Mouse (Mus musculus) ES-E14 (cell line): ENCODE data around the gene Trim45. TPM values are rescaled to one million over a fixed set of nuclear protein-coding genes. Genes with fewer than 3 reads are reported as not detected.
A peak's percentile ranks its signal among the peaks of the same experiment; 100 is the strongest.

Experiments used
- DNase-seq: peaks from one replicate; pipeline ENCODE4 v3.0.0-alpha.2; 2013; ENCODE audit warnings: low read depth, low spot score
- H3K27ac ChIP-seq: 2 replicates; pipeline ENCODE4 v1.5.1; 2012; ENCODE audit warnings: low read depth, mild to moderate bottlenecking, low read length, moderate library complexity, mixed read lengths; ENCODE audit not compliant: poor library complexity, insufficient read depth, severe bottlenecking
- H3K36me3 ChIP-seq: 2 replicates; pipeline ENCODE4 v1.6.1; 2012; ENCODE audit warnings: mild to moderate bottlenecking, low read length, moderate library complexity, mixed read lengths; ENCODE audit not compliant: control insufficient read depth, poor library complexity, insufficient read depth, severe bottlenecking
- H3K4me1 ChIP-seq, 2 experiments: fragments of 150-350 bp in 1 of 2; sonication (generic) in 1 of 2; 2 replicates each; pipeline ENCODE4 v1.6.1; 2012; ENCODE audit warnings: low read length in 2 of 2, mild to moderate bottlenecking in 1 of 2, mixed read lengths in 1 of 2; ENCODE audit not compliant: control insufficient read depth in 2 of 2, insufficient read depth in 2 of 2, poor library complexity in 1 of 2
- H3K4me3 ChIP-seq, 2 experiments: fragments of 150-350 bp in 1 of 2; sonication (generic) in 1 of 2; 2 replicates each; pipeline ENCODE4 v1.5.1; 2012; ENCODE audit warnings: low read length in 2 of 2, low read depth in 1 of 2, mild to moderate bottlenecking in 1 of 2, mixed read lengths in 1 of 2; ENCODE audit not compliant: insufficient read depth in 1 of 2, poor library complexity in 1 of 2, severe bottlenecking in 1 of 2
- H3K9ac ChIP-seq: 2 replicates; pipeline ENCODE4 v1.6.1; 2012; ENCODE audit warnings: low read depth, mild to moderate bottlenecking, low read length, mixed read lengths; ENCODE audit not compliant: poor library complexity, insufficient read depth, severe bottlenecking
- H3K9me3 ChIP-seq: fragments of 150-350 bp; sonication (generic); 2 replicates; pipeline ENCODE4 v1.6.1; 2012; ENCODE audit warnings: low read depth, mild to moderate bottlenecking, low read length; ENCODE audit not compliant: control insufficient read depth, insufficient read depth
- CHD2 ChIP-seq: IDR thresholded peaks from 2 replicates; pipeline ENCODE4 v1.6.1; 2014; ENCODE audit warnings: mild to moderate bottlenecking, low read depth, low read length, inconsistent platforms
- HCFC1 ChIP-seq: IDR thresholded peaks from 2 replicates; pipeline ENCODE4 v1.6.1; 2012; ENCODE audit warnings: low read length, inconsistent platforms, borderline replicate concordance; ENCODE audit not compliant: insufficient read depth
- MAFK ChIP-seq: IDR thresholded peaks from 2 replicates; pipeline ENCODE4 v1.6.1; 2014; ENCODE audit warnings: mild to moderate bottlenecking, low read depth, low read length, inconsistent platforms; ENCODE audit not compliant: insufficient read depth
- ZC3H11A ChIP-seq: IDR thresholded peaks from 2 replicates; pipeline ENCODE4 v1.6.1; 2012; ENCODE audit warnings: low read depth, mild to moderate bottlenecking, inconsistent platforms, low read length, borderline replicate concordance
- ZNF384 ChIP-seq: IDR thresholded peaks from 2 replicates; pipeline ENCODE4 v1.6.1; 2012; ENCODE audit warnings: low read depth, low read length, inconsistent platforms
- in situ Hi-C, 2 experiments: fragments of 600-800 bp; cut with MboI; formaldehyde crosslinking; loops; one replicate each; pipeline ENCODE4 v1.15.1; 2025; ENCODE audit warnings: low sequenced_read_pairs in 2 of 2, inconsistent platforms in 1 of 2; ENCODE audit not compliant: unreplicated experiment in 2 of 2
- total RNA-seq: library from RNA; depleted of rRNA; stranded (reverse); fragments of 300-350 nt; gene quantifications from 2 replicates; pipeline ENCODE4 v1.2.3, GENCODE M21; 2012

The Trim45 gene
- total RNA-seq, 1 experiment = 4.8 TPM

- TF ChIP-seq ZC3H11A (no peak), MAFK (no peak), ZNF384 (no peak), CHD2 (no peak), HCFC1 (no peak)
- in situ Hi-C loops = no loop called here
- DNase-seq = no peak
- H3K27ac ChIP-seq = no peak overlapping the region
- H3K9ac ChIP-seq = no peak overlapping the region
- no peaks in the 10 kb centered on the region for H3K9me3 ChIP-seq
- no peak overlapping the region for H3K4me3 ChIP-seq
- no peaks in the 10 kb centered on the region for H3K36me3 ChIP-seq
- peaks cover 0 to 4% of the 10 kb centered on the region in 2 experiments; a peak in 1 of 4 replicates for H3K4me1 ChIP-seq
Measured at GRCm38 (mm10) chr3:100920611-100921140, 1.3 kb upstream of the Trim45 start.

- Histone ChIP-seq H3K4me1 (peaks cover 0 to 4% of the 10 kb centered on the region in 2 experiments; a peak in 1 of 4 replicates), H3K4me3 (peak overlapping the region; percentile 63 to 90), H3K36me3 (no peaks in the 10 kb centered on the region), H3K27ac (no peak overlapping the region), H3K9me3 (no peaks in the 10 kb centered on the region), H3K9ac (peak overlapping the region; percentile 53; the same call in 1 of the 2 replicates)
- no peak for DNase-seq
- TF ChIP-seq ZNF384 = no peak
- TF ChIP-seq CHD2 = no peak
- TF ChIP-seq HCFC1 = no peak
- no peak for TF ChIP-seq MAFK
- TF ChIP-seq ZC3H11A = no peak
- in situ Hi-C loops = no loop called here
Measured at GRCm38 (mm10) chr3:100922506-100923375, 739 bp downstream of the Trim45 start.

GRCm38 (mm10) chr3:100924065-100924732, 2.2 kb downstream of the Trim45 start:
- no peak for DNase-seq
- Histone ChIP-seq H3K27ac (no peak overlapping the region), H3K36me3 (no peaks in the 10 kb centered on the region), H3K9me3 (no peaks in the 10 kb centered on the region), H3K4me3 (no peak overlapping the region), H3K4me1 (peaks cover 0 to 4% of the 10 kb centered on the region in 2 experiments; a peak in 1 of 4 replicates), H3K9ac (no peak overlapping the region)
- in situ Hi-C loops = no loop called here
- no peak for TF ChIP-seq ZC3H11A

GRCm38 (mm10) chr3:100925176-100925575, 3.2 kb downstream of the Trim45 start:
- TF ChIP-seq ZC3H11A (no peak), ZNF384 (no peak), MAFK (no peak), HCFC1 (no peak), CHD2 (no peak)
- H3K4me1 ChIP-seq = peaks cover 0 to 4% of the 10 kb centered on the region in 2 experiments; a peak in 1 of 4 replicates

More at GRCm38 (mm10) chr3:100925176-100925575, 3.2 kb downstream of the Trim45 start:
- Histone ChIP-seq H3K36me3 (no peaks in the 10 kb centered on the region; the same call in 1 of the 2 replicates), H3K9me3 (no peaks in the 10 kb centered on the region), H3K4me3 (no peak overlapping the region), H3K9ac (0 out of 2 replicates have a peak overlapping the region, but pooled peaks have one; percentile 7), H3K27ac (no peak overlapping the region)
- DNase-seq = no peak
- in situ Hi-C loops = no loop called here
